Mouse (Mus musculus) ES-E14 (cell line): ENCODE results near the gene Gm7980.
"Not testable (repeated sequence)": the region's sequence is repeated elsewhere in the genome, so short reads cannot be mapped to it uniquely, and the experiment has no call there.

ENCODE experiments used
- CHD2 ChIP-seq: IDR thresholded peaks from 2 replicates; pipeline ENCODE4 v1.6.1; 2014; ENCODE audit warnings: mild to moderate bottlenecking, low read depth, low read length, inconsistent platforms
- MAFK ChIP-seq: IDR thresholded peaks from 2 replicates; pipeline ENCODE4 v1.6.1; 2014; ENCODE audit warnings: mild to moderate bottlenecking, low read depth, low read length, inconsistent platforms; ENCODE audit not compliant: insufficient read depth
- ZC3H11A ChIP-seq: IDR thresholded peaks from 2 replicates; pipeline ENCODE4 v1.6.1; 2012; ENCODE audit warnings: low read depth, mild to moderate bottlenecking, inconsistent platforms, low read length, borderline replicate concordance

DNA sequence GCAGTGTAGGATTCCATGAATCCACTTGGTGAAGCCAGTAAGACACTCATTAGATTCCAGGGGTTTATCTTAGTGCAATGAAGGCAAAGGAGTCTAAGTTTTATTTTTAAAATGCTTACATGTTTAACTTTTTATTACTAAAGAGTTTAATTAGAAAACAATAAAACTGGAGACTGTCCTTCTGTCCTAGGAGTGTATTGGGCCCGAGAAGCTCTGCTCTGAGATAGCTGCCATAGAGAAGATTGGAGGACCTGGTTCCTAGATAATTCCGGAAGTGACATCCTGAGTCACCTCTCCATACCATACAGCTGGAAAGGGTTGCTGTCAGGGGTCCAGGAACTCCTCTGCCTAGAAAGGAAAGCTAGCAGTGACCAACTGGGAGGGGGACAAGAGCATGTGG, 36.6 kb upstream of the Gm7980 start, which contains the start of gene 1700024B05Rik:
- TF ChIP-seq CHD2, ZC3H11A, MAFK: not testable (repeated sequence)
